Mouse (Mus musculus) CH12.LX (cell line): ENCODE measurements around the gene Prox1. TPM values are rescaled to one million over a fixed set of nuclear protein-coding genes. Genes with fewer than 3 reads are reported as not detected.

Experiments used
- DNase-seq: peaks from one replicate; pipeline ENCODE4 v3.0.0-alpha.2; 2013; ENCODE audit errors: extremely low read depth
- H3K27ac ChIP-seq: 2 replicates; pipeline ENCODE4 v1.5.1; 2012; ENCODE audit warnings: low read depth, mild to moderate bottlenecking, control low read depth, moderate library complexity; ENCODE audit not compliant: insufficient read depth
- H3K27me3 ChIP-seq: replicated peaks from 2 replicates; pipeline ENCODE3; 2012; ENCODE audit warnings: inconsistent platforms
- H3K36me3 ChIP-seq, 2 experiments: replicated peaks in 1 of 2; 2 replicates each; pipeline versions ENCODE3 to v1.6.1; 2012; ENCODE audit warnings: inconsistent platforms in 1 of 2, low read length in 1 of 2, mild to moderate bottlenecking in 1 of 2, mixed read lengths in 1 of 2, moderate library complexity in 1 of 2; ENCODE audit not compliant: control insufficient read depth in 1 of 2, insufficient read depth in 1 of 2
- H3K4me1 ChIP-seq, 2 experiments: 2 replicates each; pipeline ENCODE4 v1.6.1; 2012; ENCODE audit warnings: inconsistent platforms in 1 of 2, moderate library complexity in 1 of 2; ENCODE audit not compliant: insufficient read depth in 2 of 2, control insufficient read depth in 1 of 2
- H3K4me2 ChIP-seq: 2 replicates; pipeline ENCODE4 v1.6.1; 2012; ENCODE audit warnings: low read depth, mild to moderate bottlenecking, control low read depth; ENCODE audit not compliant: poor library complexity, insufficient read depth, severe bottlenecking
- H3K4me3 ChIP-seq, 3 experiments: fragments of 150-350 bp in 1 of 3; sonication (generic) in 1 of 3; replicated peaks in 1 of 3; 2 replicates each; pipeline versions ENCODE3 to v1.5.1; 2011 to 2012; ENCODE audit warnings: low read depth in 2 of 3, low read length in 2 of 3, mild to moderate bottlenecking in 2 of 3, moderate library complexity in 2 of 3, control low read depth in 1 of 3, improper control_type of control experiment in 1 of 3, inconsistent platforms in 1 of 3, mixed read lengths in 1 of 3; ENCODE audit not compliant: poor library complexity in 1 of 3
- H3K79me2 ChIP-seq: replicated peaks from 2 replicates; pipeline ENCODE4 v1.6.1; 2012; ENCODE audit warnings: mild to moderate bottlenecking, moderate library complexity; ENCODE audit not compliant: control insufficient read depth, poor library complexity, insufficient read depth, severe bottlenecking; ENCODE audit errors: extremely low read depth
- H3K9ac ChIP-seq: 2 replicates; pipeline ENCODE4 v1.6.1; 2012; ENCODE audit warnings: low read depth, mild to moderate bottlenecking, control low read depth, moderate library complexity; ENCODE audit not compliant: insufficient read depth
- H3K9me3 ChIP-seq: replicated peaks from 2 replicates; pipeline ENCODE3; 2012; ENCODE audit warnings: low read length, inconsistent platforms, mixed read lengths
- BHLHE40 ChIP-seq: IDR thresholded peaks from 2 replicates; pipeline ENCODE4 v1.6.1; 2011; ENCODE audit warnings: mild to moderate bottlenecking, low read depth, low read length, improper control_type of control experiment
- CHD2 ChIP-seq: IDR thresholded peaks from 2 replicates; pipeline ENCODE4 v1.6.1; 2011; ENCODE audit warnings: low read length, improper control_type of control experiment
- CTCF ChIP-seq, 2 experiments: IDR thresholded peaks in 1 of 2; conservative IDR thresholded peaks in 1 of 2; 2 replicates each; pipeline ENCODE4 v1.5.1; 2011 to 2012; ENCODE audit warnings: low read depth in 2 of 2, low read length in 2 of 2, improper control_type of control experiment in 1 of 2, inconsistent platforms in 1 of 2, mild to moderate bottlenecking in 1 of 2, moderate library complexity in 1 of 2
- E2F4 ChIP-seq: IDR thresholded peaks from 2 replicates; pipeline ENCODE4 v1.6.1; 2011; ENCODE audit warnings: low read depth, low read length, improper control_type of control experiment; ENCODE audit not compliant: insufficient replicate concordance
- EP300 ChIP-seq: IDR thresholded peaks from 2 replicates; pipeline ENCODE4 v1.6.1; 2011; ENCODE audit warnings: low read length, improper control_type of control experiment
- ETS1 ChIP-seq: conservative IDR thresholded peaks from 2 replicates; pipeline ENCODE4 v1.6.1; 2012; ENCODE audit warnings: low read depth, mild to moderate bottlenecking, inconsistent platforms, low read length, improper control_type of control experiment, moderate library complexity
- HCFC1 ChIP-seq: IDR thresholded peaks from 2 replicates; pipeline ENCODE4 v1.6.1; 2012; ENCODE audit warnings: low read depth, mild to moderate bottlenecking, inconsistent platforms, low read length, improper control_type of control experiment
- JUN ChIP-seq: IDR thresholded peaks from 2 replicates; pipeline ENCODE4 v1.6.1; 2011; ENCODE audit warnings: low read depth, mild to moderate bottlenecking, low read length, improper control_type of control experiment, moderate library complexity; ENCODE audit not compliant: insufficient read depth
- MAFK ChIP-seq: IDR thresholded peaks from 2 replicates; pipeline ENCODE4 v1.6.1; 2011; ENCODE audit warnings: low read length, improper control_type of control experiment; ENCODE audit not compliant: insufficient replicate concordance
- MAX ChIP-seq: IDR thresholded peaks from 2 replicates; pipeline ENCODE4 v1.6.1; 2011; ENCODE audit warnings: low read length, improper control_type of control experiment
- MXI1 ChIP-seq: IDR thresholded peaks from 2 replicates; pipeline ENCODE4 v1.6.1; 2011; ENCODE audit warnings: mild to moderate bottlenecking, low read depth, low read length, improper control_type of control experiment
- NRF1 ChIP-seq: IDR thresholded peaks from 2 replicates; pipeline ENCODE4 v1.6.1; 2014; ENCODE audit warnings: low read depth, mild to moderate bottlenecking, inconsistent platforms, low read length, improper control_type of control experiment, moderate library complexity
- PAX5 ChIP-seq: IDR thresholded peaks from 2 replicates; pipeline ENCODE4 v1.6.1; 2012; ENCODE audit warnings: low read length, inconsistent platforms, mixed read lengths
- POLR2A ChIP-seq: IDR thresholded peaks from 2 replicates; pipeline ENCODE4 v1.6.1; 2011; ENCODE audit warnings: low read depth, mild to moderate bottlenecking, improper control_type of control experiment, low read length
- RCOR1 ChIP-seq: conservative IDR thresholded peaks from 2 replicates; pipeline ENCODE4 v1.6.1; 2012; ENCODE audit warnings: low read depth, mild to moderate bottlenecking, inconsistent platforms, low read length, improper control_type of control experiment
- SMC3 ChIP-seq: IDR thresholded peaks from 2 replicates; pipeline ENCODE4 v1.6.1; 2011; ENCODE audit warnings: low read depth, low read length, improper control_type of control experiment
- TBP ChIP-seq: conservative IDR thresholded peaks from 2 replicates; pipeline ENCODE4 v1.6.1; 2011; ENCODE audit warnings: low read depth, low read length, improper control_type of control experiment
- UBTF ChIP-seq: IDR thresholded peaks from 2 replicates; pipeline ENCODE4 v1.6.1; 2012; ENCODE audit warnings: low read depth, mild to moderate bottlenecking, inconsistent platforms, low read length, improper control_type of control experiment, moderate library complexity
- ZC3H11A ChIP-seq: IDR thresholded peaks from 2 replicates; pipeline ENCODE4 v1.6.1; 2012; ENCODE audit warnings: low read depth, mild to moderate bottlenecking, inconsistent platforms, low read length, improper control_type of control experiment
- ZMIZ1 ChIP-seq: IDR thresholded peaks from 2 replicates; pipeline ENCODE4 v1.6.1; 2012; ENCODE audit warnings: low read depth, mild to moderate bottlenecking, inconsistent platforms, low read length, improper control_type of control experiment
- ZNF384 ChIP-seq: IDR thresholded peaks from 2 replicates; pipeline ENCODE4 v1.6.1; 2012; ENCODE audit warnings: low read depth, low read length, improper control_type of control experiment, inconsistent platforms
- dilution Hi-C: fragments of 300-500 bp; cut with MboI; formaldehyde crosslinking; loops from 2 replicates; pipeline ENCODE4 v1.14.3; 2020; ENCODE audit warnings: low sequenced_read_pairs; ENCODE audit not compliant: extremely low pct_unique_long_range_greater_than_20kb, extremely low pct_ligation_motif_present
- in situ Hi-C: fragments of 300-500 bp; cut with MboI; formaldehyde crosslinking; loops from 3 replicates; pipeline ENCODE4 v1.14.3; 2019; ENCODE audit warnings: low sequenced_read_pairs, low pct_ligation_motif_present, low pct_unique_long_range_greater_than_20kb, mixed read lengths
- polyA plus RNA-seq: library from polyadenylated mRNA; unstranded; fragments of >175 nt; gene quantifications from 2 replicates; pipeline ENCODE4 v1.2.1, GENCODE M21; 2012; ENCODE audit warnings: low read depth; ENCODE audit not compliant: insufficient read length
- total RNA-seq, 2 experiments: library from RNA; depleted of rRNA; stranded (reverse); fragments of 300-350 nt in 1 of 2; fragments of >200 nt in 1 of 2; gene quantifications; 2 replicates each; pipeline ENCODE4 v1.2.3; 2012 to 2014

The Prox1 gene
- total and polyA plus RNA-seq, 3 experiments, result 0.04 to 0.27 TPM; not detected in 1

- peaks cover 13% of the 10 kb centered on the region for H3K27me3 ChIP-seq
- peaks cover 13% of the 10 kb centered on the region for H3K9me3 ChIP-seq
- H3K9ac ChIP-seq, result no peak overlapping the region
- no peaks in the 10 kb centered on the region for H3K79me2 ChIP-seq
- in situ Hi-C loops, result no loop called here
- H3K27ac ChIP-seq, result no peak overlapping the region
- H3K4me1 ChIP-seq, result no peaks in the 10 kb centered on the region
- DNase-seq, result no peak
- dilution Hi-C loops, result no loop called here
- no peaks in the 10 kb centered on the region for H3K36me3 ChIP-seq
- H3K4me2 ChIP-seq, result no peak overlapping the region
- H3K4me3 ChIP-seq, result no peak overlapping the region
- TF ChIP-seq MAX, result no peak
- no peak for TF ChIP-seq RCOR1
- no peak for TF ChIP-seq BHLHE40
- no peak for TF ChIP-seq CHD2
- TF ChIP-seq JUN, result no peak
- no peak for TF ChIP-seq TBP
- no peak for TF ChIP-seq SMC3
- TF ChIP-seq EP300, result no peak
- TF ChIP-seq MAFK, result no peak
- TF ChIP-seq UBTF, result no peak
These were observed 62.9 kb downstream of the Prox1 start for GRCm38 (mm10) chr1:190107587-190107986.

- H3K4me3 ChIP-seq, result no peak overlapping the region
- H3K4me2 ChIP-seq, result no peak overlapping the region
- peaks cover 15% of the 10 kb centered on the region for H3K27me3 ChIP-seq
- H3K27ac ChIP-seq, result no peak overlapping the region
- in situ Hi-C loops, result no loop called here
- dilution Hi-C loops, result no loop called here
- TF ChIP-seq MXI1 (no peak), JUN (no peak), PAX5 (no peak), CTCF (conservative IDR thresholded peaks at IDR 0.05 in 1 of 2, IDR thresholded peaks at IDR 0.05 in 1 of 2; ENCODE audit: low read depth in 2 of 2, low read length in 2 of 2) (no peak), NRF1 (no peak), POLR2A (no peak), CHD2 (no peak), ETS1 (no peak), ZNF384 (no peak), ZMIZ1 (no peak), UBTF (no peak), BHLHE40 (no peak), HCFC1 (no peak), MAX (no peak), ZC3H11A (no peak), E2F4 (no peak)
- H3K9me3 ChIP-seq, result peaks cover 13% of the 10 kb centered on the region
- no peaks in the 10 kb centered on the region for H3K4me1 ChIP-seq
- DNase-seq, result no peak
- H3K79me2 ChIP-seq, result no peaks in the 10 kb centered on the region
- H3K9ac ChIP-seq, result no peak overlapping the region
- no peaks in the 10 kb centered on the region for H3K36me3 ChIP-seq
These were observed 63.7 kb downstream of the Prox1 start for GRCm38 (mm10) chr1:190106674-190107420.
